Mouse (Mus musculus) ovary, adult 18-20 months (tissue): ENCODE data around the gene Zzef1.

Experiments used
- DNase-seq: peaks from one replicate; pipeline ENCODE4 v3.0.0; 2022; ENCODE audit warnings: low spot score, mixed read lengths

Gene Zzef1

DNA sequence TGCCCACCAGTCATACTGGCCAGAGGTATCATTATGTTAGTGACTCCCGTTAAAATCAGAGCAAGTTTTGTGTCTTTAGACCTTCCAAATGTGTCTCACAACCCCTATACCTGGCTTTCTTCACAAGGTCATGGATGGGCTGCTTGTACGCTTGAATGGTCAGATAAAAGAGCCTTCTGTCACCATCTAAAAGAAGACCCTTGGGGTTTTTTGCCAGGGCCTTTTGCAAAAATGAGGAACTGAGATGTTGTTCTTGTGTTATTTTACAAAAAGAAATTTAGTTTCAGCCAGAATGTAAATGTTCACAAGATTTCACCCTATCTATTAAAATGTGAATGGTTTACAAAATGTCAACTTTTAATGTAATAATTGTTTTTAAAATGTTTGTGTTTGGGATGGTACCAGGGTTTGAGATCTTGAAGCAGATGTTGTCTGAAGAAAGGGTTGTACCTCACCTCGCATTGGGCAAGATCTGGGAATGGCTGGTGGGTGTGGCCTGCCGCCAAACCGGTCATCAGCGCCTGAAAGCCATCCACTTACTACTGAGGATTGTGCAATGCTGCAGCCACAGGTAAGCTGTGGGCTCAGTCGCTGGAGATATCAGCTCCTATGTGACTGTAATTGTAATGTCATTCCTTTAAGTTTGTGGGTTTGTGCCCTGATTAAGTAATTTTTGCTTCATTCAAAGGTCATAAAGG is 121.4 kb downstream of the Zzef1 start:
- DNase-seq: no peak

DNA sequence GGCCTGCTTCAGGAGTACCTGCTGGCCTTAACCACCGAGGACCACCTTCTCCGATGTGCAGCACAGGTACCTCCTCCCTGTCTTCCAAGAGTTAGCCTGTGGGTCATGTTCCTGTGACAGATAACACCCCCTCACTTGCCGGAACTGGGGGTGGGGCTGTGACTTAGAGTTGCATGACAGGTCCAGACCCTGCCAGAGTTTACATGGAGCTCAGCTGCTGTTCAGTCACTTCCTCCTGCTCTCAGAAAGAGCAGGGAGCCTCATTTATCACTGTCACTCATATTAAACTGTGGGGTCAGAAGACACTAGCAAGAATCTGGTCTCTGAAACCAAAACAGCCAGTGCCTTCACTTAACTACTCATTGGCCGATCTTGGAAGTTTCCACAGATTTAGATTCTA is 127.1 kb downstream of the Zzef1 start:
- DNase-seq: no peak

DNA sequence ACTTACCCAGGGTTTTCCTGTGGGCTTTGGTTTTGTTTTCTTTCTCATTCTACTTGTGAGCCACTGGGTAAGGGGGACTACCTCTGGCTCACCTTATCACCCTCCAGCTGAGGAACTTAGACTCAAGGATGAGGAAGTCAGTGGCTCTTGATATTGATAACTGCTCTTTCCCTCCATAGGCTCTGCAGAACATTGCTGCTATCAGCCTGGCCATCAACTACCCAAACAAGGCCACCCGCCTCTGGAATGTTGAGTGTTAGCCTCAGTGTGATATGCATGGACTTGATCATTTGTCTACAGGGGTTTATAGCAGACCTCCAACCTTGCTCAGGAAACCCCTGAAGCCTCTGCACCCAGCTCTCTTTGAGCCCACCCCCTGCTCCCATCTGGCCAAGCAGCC is 128.4 kb downstream of the Zzef1 start:
- no peak for DNase-seq

DNA sequence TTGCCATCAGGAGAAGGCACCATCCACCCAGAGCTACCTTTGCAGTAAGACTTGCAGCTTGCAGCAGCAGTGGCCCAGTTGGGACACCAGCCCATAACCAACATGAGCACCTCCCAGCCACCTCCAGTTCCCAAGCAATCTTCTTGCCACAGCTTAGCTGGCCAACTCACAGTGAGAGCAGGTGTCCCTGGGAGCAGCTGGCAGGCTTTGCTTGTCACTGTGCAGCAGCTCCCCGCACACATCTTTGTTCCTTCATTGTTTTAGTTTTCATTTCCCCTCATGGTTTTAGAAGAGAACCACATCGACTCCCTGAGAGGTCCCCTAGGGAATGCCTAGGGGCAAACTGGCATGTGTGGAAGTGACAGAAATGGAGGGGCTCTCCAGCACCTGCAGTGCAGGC is 129.0 kb downstream of the Zzef1 start:
- DNase-seq: no peak

DNA sequence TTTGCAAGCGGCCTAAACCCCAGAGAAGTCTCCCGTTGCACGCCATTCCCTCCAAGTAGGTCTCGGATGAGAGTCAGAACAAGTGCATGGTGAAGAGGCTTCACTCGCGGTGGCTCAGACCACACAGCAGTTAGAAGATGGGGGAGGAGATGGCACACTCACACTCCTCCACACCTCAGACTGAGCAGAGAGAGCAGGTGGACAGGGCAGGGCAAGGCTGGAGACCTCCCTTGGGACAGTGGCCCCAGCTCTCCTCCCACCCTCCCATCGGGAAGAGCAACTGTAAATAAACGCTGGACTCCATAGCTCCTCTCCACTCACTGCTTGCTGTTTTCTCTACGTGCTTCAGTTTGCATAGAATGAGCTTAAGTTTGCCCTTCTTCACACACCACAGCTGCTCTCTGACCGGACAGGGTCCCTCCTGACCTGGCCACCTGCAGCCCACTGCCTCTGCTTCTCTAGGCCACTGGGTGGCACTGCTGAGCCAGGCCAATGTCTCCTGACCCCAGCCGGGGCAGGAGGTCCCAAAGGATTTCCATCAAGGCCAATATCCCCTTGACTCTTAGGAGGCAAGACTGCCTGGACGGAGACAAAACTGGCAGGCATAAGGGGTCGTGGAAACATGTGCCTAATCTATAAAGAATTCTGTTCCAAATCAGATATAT is 130.3 kb downstream of the Zzef1 start:
- no peak for DNase-seq

DNA sequence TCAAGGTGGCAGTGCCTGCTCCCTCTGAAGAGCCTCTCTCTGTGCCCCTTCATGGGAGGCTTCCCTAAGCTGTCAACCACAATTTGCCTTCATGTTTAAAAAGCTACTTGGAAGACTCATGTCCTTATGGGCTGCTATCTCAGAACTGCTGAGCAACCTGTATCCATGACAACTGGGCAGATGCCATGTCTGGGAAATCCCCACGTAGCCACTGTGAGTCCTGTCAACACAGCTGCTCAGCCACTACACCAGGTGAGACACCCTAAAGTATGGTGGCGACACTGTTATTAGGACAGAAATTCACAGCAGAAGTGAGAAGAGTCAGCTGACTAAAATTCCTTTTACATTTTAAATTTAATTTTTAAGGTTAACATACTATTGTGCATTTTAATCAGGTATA is 132.5 kb downstream of the Zzef1 start:
- DNase-seq: no peak

DNA sequence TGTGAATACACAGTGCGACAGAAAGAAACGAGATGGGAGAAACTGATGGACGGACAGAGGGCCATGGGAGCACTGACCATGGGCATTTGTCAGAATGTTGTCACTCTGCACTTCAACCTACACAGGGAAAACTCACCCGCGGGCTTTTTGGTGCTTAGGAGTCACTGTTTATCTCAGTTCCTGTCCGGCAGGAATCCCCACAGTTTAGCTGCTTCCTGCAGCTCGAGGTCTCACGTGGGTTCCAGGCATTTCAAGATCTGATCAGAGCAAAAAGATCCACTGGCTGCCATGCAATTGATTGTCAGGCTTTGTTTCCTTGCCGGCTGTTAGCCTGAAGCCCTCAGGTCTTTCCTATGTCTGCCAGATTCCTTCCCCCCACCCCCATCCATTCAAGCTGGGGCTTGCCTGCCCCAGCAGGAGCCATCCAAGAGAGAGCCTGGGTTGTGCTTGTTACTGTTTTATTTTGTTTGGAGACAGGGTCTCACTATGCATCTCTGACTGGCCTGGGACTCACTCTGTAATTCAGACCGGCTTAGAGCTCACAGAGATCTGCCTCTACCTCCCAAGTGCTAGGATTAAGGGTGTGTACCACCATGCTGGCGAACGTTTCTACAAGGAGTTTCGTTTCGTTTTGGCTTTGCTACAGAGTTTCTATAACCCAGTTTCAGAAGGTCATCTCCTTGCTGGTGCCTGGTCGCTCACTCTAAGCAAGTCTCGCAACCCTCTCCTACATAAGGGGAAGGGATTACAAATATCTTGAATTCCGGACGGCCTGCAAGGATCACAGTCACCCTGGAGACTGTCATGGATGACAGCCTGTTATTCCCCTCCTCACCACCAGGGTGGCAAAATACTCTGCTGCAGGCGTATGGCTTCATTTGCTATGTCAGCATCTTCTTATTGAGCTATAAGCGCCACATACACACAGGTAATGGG is 144.4 kb downstream of the Zzef1 start:
- DNase-seq: no peak

DNA sequence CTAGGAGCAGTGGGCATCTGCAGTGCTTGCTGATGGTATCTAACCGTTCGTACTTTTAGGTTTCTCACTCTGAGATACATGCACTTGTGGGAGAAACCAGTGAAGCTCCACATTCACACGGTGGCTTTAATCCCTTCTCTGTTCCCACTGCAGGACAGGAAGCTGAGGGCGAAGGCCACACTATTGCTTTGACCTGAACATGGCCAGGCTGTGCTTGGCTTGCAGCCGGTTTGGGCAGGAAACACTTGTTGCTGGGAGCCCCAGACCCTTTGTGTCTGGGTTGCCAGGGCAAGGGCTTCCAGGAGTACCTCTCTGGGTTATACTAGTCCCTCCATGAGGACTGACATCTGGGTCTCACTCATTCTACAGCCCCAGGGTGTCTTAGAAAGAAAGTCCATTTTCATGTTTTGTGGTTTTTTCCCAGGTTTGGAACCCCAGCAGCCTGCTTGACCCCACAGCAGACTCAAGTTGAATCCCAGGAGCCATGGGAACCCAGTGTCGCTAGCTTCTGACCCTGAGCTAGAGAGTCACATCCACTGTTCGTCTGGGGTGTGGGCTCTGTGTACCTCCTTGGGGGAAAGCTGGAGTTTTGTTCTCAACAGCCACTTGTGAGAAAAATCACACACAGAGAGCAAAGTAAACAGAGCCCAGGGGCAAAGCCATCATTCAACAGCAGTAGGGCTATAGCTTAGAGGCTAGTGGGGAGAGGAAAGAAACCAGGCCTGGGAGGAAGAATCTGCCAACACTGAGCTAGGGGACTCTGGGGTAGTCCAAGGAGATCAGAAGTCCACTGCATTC is 149.2 kb downstream of the Zzef1 start:
- no peak for DNase-seq

DNA sequence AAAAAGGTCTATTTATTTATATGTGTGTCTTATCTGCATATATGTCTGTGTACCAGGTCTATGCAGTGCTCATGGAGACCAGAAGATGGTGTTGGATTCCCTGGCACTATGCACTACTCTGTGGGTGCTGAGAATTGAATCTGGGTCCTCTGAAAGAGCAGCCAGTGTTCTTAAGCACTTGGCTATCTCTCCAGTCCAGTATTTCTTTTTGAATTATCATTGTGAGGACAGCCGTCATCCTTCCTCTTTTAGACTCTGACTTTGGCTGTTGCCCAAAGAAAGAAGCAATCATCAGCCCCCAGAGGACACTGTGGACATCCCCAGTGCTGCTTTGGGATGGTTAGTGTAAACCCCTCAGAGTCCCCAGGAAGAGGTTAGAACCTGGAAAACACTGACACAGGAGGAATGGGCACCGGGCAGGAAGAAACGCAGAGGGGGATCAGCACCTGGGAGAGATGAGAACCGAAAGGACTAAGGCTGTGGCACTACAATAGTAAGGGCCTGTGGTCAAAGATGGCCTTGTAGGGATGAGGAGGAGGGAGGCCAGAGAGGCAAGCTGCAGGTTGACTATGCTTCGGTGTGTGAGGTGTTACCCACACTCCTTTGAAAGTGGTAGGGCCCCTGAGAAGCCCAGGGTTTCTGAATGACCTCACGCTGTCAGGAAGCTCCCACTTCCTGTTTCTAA is 150.0 kb downstream of the Zzef1 start:
- DNase-seq: no peak

DNA sequence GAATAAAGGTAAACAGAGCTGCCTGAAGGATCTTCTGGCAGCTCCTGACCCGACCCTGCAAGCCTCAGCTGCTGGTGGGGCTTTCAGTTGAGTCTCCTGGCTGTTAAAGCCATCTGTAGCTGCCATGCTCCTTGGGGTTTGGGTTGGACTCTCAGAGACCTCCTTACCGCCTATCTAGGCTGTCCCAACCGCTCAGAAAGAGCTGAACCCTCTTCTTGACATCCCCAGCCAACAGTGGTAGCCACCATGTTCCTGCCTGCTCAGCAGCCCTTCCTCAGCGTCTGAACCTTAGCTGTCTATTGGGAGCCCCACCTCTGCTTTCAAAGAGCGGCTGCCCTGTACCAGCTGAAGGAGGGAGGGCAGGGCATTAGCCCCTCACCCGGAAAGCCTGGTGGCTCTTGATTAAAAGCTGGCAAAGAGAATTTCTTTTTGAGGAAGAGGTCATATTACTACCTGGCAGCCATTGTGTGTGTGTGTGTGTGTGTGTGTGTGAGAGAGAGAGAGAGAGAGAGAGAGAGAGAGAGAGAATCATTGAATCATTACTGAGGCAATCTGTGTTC is 150.6 kb downstream of the Zzef1 start:
- DNase-seq: no peak

DNA sequence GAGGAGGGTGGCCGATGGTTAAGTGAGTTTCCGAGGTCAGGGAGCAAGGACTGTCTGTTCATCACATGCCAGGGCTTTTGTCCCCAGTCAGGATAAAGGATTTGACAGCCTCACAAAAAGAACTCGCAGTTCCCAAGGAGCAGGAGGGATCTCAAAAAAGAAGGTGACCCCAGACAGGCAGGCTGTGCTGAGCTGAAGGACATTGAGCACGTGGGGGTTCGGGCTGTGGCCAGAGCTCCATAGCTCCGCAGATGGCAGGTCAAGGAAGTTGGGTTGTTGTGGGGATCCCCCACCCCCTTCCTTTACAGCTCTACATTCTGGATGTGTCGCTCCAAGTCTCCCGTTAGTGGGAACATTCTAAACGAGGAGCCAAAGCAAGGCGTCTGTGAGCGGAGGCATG is 151.8 kb downstream of the Zzef1 start:
- DNase-seq: no peak

DNA sequence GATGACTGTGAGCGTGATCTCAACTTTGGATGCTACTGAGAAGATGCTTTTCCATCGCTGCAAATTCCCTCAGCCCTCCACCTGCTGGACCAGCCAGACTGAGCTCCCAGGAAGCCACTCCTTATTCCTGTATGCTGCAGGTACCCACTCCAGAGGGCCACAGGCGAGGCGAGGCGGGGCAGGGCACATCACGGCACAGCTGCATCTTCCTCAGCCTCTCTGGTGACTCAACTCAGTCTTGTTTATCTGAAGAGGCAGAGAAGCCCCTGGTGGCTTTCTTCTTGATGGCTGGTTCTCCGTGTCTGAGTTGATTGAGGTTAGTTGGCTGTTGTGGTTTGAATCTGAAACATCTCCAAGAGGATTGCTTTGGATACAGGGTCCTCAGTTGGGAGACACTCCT is 152.2 kb downstream of the Zzef1 start:
- DNase-seq: no peak

DNA sequence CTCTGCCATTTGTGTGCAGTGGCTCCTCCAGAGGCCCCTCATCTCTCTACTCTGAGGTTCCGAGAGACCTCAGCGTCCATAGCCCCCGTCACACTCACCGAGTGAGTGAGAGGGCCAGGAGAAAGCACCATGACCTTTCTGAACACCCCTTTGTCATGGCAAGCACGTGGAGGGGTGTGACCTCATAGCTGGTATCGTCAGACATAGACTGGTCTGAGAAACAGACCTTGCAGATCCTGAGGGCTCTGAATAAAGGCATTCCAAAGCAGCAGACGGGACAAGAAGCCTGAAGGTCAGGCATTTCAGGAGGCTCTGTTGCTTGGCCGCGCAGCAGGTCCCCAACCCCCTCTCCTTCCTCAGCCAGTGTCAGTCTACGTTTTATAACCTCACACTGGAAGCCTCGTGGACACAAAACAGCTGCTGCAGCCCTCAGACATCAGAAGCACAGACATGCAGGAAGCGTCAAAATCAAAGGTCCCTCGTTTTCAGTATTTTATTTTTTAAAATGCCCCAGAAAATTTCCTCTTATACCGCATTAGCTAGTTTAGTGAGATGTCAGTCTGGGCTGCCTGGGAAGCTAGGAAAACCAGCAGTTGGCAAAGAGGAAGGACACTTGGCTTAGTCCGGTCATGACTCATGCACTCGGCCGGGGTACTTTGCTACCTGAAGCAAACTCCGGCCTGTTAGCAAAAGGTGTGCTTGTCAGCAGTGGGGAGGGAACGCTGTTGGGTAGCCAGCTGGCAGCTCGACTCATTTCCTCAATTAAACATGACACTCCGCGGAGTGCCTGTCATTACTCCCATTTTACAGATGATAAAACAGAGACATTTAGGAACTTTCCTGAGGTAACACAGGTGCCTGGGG is 155.3 kb downstream of the Zzef1 start:
- peak; percentile 20 for DNase-seq

DNA sequence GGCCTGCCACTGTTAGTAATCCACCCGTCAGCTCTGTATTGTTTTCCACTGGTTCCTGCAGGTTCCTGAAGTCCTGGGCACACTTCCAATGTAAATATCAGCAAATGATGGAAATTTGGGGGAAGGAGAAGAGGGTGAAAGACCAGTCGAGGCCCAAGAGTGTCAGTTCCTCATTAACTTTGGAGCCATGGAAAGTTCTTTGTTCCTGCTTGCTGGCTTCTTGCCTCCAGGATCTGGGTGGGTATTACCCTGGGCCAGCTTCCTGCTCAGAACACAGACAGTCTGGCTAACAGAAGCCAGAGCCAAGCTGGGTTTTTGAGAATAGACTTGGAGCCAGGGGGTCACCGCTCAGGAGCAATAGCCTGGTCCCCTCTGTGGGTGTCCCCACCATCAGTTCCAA is 156.2 kb downstream of the Zzef1 start:
- no peak for DNase-seq

DNA sequence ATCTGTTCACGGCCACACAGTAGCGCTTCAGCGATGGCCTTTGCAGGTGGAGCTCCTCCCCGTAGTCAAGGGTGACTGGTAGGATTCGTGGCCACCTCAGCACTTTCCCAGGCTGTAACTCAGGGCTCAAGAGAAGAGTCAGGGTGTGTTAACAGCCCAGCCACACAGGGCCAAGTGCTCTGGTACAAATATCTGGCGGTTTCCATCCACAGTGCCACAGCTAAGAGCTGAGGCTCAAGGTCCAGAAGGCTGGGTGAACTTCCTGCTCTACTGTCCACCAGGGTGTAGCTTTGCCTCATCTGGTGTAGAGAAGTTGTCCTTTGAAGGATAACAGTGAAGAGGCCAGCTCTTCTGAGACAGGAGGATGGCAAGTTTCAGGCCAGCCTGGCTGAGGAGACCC is 156.7 kb downstream of the Zzef1 start:
- DNase-seq: no peak

DNA sequence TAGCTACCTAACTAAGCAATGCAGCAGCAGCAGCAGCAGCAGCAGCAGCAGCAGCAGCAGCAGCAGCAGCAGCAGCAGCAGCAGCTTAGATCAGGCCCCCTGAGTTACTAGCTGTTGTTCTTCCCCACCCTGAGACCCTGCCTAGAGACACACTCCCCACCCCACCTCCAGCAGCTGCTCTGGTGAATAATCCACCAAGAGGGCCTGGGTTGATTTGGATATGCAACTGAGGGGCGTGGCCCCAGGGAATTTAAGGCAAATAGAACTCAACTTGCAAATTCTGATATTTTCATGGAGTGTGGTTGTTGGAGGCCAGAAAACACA is 157.1 kb downstream of the Zzef1 start:
- DNase-seq: no peak

DNA sequence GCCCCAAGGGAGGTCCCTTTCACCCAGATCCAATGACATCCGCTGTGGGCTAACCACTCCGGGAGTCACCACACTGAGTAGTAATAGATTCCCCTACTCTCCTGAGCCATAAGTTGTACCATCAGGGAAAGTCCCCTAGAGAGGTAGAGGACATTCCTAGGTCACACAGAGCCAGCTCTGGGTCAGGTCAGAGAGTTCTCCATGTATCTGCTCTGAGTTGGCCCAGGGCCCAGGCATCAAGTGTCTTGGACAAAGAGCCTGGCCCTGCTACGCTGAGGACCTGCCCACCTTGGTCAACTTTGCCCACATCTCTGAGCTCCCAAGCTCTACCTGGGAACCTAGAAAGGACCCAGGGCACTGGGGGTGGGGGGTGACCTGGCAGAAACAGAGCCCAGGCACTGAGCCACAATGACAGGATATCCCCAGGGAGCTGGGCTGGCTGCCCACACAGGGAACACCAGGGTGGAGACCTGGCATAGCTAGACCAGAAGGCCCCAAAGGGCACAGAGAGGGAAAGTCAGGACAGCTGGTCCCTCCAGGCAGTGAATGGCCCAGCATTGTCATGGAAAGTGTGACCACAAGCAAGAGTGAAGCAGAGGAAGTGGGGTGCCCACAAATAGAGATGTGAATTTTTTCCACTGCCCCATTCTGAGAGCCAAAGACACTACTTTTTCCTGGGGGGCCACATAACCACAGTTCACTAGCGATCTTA is 157.6 kb downstream of the Zzef1 start:
- DNase-seq: peak; percentile 22

DNA sequence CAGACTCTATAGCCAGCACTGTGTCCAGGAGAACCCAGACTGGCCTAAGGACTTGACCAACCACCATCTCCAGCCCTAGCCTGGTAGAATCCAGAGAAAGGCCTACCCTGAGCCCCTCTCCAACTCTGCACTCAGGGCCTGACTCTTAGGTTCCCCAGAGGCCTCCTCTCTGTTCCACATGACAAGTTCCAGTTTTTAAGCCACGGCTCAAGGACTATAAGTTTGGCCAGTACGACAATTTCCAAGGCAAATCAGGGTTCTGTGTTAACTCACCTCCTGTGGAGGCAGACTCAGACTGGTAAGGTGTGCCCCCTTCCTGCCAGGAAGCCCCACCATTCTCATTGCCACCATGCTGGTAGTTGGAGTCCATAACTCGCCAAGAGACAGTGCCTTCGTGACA is 158.2 kb downstream of the Zzef1 start:
- DNase-seq: no peak

DNA sequence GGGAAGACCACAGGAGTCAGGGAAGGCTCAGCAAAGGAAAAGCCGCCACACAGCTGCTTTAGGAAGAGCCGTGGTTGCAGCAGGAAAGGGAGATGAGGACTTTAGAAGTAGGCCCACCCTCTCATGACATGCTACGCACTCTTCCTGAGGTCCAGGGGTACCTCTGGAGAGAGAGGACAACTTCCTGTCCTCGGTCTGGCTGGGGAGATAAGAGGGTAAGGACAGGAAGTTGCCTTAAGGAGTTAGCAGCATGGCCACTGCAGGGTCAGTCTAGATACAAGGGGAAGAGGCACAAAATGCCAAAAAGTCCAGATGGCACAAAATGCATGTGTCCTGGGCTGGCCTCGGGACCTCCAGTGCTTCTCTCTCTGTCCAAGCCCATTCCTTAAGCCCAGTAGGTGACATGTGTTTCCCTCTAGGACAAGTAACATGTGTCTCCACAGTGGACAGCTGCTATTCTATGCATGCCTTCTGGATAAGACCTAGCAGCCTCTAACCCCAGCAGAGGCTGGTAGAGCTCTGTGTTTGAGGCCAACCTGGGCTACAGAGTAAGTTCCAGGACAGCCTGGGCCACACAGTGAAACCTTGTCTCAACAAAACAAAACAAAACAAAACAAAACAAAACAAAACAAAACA is 159.4 kb downstream of the Zzef1 start:
- DNase-seq: no peak
